Mouse (Mus musculus) embryo, embryonic 11.5 days (tissue): Measurements from ENCODE around the gene Vmp1.

Experiments
- DNase-seq: peaks from one replicate; pipeline ENCODE4 v3.0.0-alpha.2; 2012; ENCODE audit warnings: low read depth, low spot score

Vmp1 gene

GRCm38 (mm10) chr11:86683395-86684125 lies at the start of gene Vmp1, which contains the start of gene Ptrh2:
Gene Vmp1, minus strand, starts transcription at chr11:86683836.
Gene Ptrh2, plus strand, starts transcription at chr11:86683985.
- DNase-seq: peak; percentile 97

- DNase-seq: no peak
Measured at GRCm38 (mm10) chr11:86731443-86731842, 47.8 kb upstream of the Vmp1 start.

DNA sequence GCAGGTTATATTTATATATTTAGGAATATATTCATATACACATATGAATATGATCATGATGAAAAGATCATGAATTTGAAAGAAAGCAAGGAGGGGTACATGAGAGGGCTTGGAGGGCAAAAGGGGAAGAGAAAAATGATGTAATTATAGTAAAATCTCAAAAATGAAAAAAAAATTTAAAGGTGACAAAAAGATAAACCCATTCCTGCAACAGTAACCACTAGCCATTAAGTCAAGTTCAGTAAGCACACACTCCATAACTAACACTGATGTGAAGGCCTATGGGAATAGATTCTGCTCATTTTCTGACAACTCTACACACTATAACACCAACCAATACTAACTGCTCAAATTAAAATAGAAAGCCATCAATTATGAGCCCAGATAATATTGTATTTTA lies 42.0 kb upstream of the Vmp1 start:
- DNase-seq: no peak

- DNase-seq: no peak
Measured at GRCm38 (mm10) chr11:86724982-86725381, 41.3 kb upstream of the Vmp1 start.

- no peak for DNase-seq
Measured at GRCm38 (mm10) chr11:86724004-86724403, 40.4 kb upstream of the Vmp1 start.

DNA sequence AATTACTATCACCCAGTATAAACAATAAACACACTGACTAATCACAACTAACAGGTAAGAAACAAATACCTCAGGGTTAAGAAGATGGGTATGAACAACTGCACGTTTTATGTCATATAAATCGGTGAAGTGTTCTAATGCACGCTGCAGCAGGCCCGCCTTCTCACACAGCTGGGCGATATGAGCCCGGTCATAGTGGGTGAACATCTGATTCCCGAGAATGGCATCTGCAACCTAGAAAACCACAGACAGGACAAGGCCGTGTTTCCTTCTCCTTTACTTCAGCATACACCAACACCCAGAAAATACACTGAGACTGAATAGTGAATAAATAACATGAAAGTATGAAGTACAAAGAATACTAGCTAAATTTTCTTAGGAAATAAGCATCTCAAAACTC lies 35.8 kb upstream of the Vmp1 start:
- no peak for DNase-seq

- no peak for DNase-seq
Measured at GRCm38 (mm10) chr11:86718369-86718768, 34.7 kb upstream of the Vmp1 start.

DNA sequence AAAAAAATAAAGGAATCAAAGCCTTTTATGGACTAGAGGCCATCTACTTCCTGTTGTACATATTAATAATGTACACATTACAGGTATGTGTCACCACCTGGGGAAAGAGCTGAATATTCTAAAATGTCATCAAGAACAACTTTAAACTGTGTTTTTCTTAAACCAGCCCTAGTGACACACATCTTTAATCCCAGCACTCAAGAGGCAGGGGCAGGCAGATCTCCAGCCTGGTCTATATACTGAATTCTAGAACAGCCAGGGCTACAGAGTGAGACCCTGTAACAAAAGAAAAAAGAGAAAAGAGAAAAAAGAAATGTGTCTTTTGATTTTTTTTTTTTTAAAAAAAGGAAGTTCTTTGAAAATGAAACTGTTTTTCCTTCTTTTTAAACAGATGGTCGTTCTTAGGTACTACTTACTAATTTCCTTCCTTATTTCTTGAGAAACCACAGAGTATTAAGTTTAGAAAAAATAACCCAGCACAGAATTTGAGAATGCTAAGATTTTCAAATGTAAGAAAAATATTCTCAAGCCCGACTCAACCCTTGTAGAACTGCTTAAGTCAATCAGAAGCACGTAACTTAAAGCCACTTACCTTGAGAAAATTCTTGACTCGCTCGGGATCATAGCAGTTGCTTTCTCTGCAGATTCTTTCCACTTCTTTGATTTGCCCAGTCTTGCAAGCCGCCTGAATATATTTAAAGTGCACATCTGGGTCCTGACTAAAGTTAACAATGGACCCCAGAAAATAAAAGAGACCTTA lies 33.9 kb upstream of the Vmp1 start:
- DNase-seq: no peak

GRCm38 (mm10) chr11:86714606-86715005 lies 31.0 kb upstream of the Vmp1 start:
- no peak for DNase-seq

GRCm38 (mm10) chr11:86701151-86701550 lies 17.5 kb upstream of the Vmp1 start:
- DNase-seq: no peak

DNA sequence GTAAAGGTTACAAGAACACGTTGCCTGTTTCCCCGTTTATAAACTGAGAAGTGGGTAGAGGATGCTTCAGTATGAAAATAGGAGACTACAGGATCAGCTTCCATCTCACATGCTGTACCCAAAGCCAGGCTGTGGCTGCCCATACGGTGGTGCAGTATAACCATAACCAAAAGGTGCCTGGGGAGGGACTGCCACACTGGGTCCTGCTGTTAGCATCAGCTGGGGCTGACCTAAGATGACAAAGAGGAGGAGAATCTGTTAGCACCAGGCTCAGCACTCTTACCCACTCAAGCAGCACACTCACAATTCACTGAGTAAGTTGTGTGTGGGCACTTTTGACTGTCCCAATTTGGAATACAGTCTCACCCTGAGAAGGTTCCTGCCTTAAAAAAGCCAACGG lies 11.8 kb upstream of the Vmp1 start:
- DNase-seq: no peak

GRCm38 (mm10) chr11:86692546-86692945 lies 8.9 kb upstream of the Vmp1 start:
- no peak for DNase-seq

DNA sequence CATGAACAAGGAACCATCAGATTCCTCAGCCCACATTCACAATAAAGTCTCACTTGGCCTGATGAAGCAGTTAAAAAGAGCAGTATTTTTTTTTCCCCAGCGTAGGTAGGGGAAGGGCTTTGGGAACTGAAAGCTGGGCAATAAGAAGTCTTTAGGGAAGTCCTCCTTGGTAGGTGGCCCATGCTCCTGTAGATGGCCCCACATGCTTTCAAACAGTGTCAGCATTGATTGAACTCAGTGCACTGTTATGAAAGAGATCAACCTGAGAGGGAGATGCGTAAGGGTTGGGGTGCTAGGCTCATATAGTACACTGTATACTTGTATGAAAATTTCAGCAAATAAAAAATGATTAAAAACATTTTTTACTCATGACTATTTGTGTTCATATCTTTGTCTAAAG lies 8.3 kb upstream of the Vmp1 start:
- DNase-seq: no peak

DNA sequence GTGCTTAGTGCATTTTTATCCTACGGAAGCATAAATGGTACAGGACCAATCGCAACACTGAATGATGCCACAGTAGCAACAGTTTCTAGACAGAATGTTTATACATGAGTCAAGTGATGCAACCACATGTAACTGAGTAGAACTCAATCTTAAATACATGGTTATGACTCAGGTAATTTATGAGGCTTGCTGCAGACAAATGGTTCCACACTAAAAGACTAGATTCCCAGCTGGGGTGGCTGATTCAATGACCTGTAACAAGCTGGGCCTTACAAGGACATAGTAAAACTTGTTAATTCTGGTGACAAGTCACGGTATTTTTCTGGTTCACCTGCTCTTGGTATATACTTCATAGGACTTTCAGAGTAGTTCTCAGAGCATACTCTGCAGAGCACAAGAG lies 7.8 kb upstream of the Vmp1 start:
- no peak for DNase-seq

DNA sequence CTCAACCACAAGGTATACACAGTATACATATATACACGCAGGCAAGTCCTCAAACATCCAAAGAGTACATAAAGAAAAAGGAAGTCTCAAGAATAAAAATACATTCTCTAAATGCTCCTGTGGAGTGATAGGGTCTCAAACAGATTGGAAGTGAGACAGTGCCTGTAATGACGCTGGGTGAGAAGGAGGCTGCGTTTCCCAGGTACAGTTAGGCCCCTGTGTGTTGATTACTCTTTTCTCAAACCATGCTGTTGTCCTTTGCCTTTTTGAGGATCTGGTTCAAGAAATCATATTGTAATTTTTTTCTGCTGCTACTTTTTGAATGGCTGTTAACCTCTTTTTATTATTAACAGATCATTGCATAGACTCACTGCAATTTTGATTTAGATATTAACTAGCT lies 6.7 kb upstream of the Vmp1 start:
- DNase-seq: no peak

DNA sequence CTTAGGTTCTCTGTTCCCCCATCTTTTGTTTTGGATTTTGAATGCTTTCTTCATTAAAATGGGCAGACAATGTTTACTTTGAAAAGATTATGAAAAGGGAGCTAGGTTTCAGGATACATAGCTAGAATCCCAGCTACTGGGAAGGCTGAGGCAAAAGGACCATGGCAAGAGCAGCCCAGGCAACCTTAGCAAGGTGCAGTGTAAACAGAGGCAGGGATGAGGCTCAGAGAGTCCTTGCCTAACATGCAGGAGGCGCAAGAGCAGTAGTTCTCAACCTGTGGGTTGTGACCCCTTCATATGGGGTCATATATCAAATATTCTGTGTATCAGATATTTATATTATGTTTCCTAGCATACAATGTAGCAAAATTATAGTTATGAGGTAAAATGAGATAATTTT lies 1.7 kb upstream of the Vmp1 start:
- DNase-seq: no peak

DNA sequence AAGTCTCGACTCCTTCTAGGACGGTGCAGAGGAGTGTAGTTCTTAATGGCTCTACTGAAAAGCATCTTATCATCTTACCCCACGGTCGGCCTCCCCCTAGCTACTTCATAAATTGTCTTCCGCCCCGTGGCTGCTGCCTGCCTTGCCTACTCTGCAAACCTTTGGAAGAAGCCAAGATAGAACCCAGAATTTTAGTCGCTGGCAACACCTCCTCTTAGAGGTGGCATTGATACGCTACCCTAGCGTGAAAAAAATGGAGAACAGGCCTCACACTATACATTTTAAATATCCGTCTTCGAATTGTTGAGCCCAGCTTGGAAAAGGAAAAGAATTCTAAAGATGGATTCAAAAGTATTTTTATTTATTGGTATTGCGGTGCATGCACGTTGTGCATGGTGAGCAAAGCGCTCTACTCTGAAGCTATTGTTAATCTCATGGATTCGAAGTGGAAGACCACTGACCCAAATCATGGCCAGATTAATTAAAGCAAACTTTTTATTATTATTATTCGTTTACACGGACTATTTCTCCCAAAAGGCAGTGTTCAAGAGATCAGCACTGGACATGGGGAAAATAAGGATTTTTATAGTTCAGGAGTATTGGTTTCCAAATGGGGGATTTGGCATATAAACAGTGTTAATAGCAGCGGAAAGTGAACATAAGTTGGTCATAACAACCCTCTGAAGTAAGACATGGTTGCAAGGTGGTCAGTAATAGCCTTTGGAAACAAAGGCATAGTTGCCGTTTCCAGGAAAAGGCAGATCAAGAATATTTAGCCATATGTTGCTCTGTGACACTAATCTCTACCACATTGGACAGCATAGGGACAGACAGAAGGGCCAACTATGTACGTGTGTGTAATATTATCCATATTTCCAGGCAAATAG lies 733 bp upstream of the Vmp1 start:
- no peak for DNase-seq

- DNase-seq: no peak
Measured at GRCm38 (mm10) chr11:86682861-86683260, 775 bp downstream of the Vmp1 start.

DNA sequence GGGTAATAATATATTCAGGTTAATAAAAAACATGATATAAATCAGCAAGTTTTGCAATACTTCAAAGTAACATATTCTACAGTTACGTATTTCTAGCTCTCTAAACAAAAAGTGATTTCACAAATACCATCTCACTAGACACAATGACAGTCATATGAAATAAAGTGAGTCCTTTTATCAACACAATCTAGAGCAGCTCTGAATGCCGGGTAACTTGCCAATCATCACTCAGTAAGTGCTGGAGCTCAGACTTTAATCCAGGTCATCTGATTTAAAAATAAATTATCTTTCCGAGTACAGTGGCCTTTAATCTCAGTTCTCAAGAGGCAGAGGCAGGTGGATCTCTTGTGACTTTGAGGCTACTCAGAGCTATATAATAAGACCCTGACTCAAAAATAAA lies 2.2 kb downstream of the Vmp1 start:
- no peak for DNase-seq

DNA sequence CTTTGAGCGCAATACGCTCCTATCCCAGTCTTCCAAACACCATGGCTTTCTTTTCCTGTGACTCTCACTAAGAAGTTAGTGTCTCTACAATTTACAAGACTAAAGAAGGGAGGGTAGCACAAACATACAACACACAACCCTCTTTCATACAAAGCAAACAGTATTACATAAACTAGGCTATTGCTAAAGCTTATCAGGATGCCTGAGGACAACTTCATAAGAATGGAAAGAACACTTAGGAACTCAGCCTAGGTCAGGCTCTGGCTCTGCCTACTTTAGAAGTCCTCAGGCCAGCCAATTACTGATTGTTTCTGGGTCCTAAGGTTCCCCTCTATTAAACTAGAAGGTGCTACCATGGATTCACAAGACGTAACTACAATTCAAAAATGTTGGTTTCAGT lies 2.9 kb downstream of the Vmp1 start:
- DNase-seq: no peak

DNA sequence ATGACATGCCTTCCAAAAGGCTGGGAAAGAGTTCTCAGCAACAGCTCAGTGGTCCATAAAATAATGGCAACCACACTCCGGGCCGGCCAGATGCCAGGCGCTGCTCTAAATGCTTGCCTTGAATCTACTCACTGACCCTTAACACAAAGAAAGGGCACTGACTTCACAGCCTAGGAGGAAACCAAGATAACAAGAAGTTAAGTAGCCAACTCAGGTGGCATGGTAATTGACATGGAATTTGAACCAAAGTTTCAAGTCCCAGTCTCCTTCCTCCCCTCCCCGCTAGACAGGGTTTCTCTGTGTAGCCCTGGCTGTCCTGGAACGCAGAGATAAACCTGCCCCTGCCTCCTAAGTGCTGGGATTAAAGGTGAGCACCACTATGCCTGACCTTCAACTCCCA lies 4.7 kb downstream of the Vmp1 start:
- DNase-seq: no peak

DNA sequence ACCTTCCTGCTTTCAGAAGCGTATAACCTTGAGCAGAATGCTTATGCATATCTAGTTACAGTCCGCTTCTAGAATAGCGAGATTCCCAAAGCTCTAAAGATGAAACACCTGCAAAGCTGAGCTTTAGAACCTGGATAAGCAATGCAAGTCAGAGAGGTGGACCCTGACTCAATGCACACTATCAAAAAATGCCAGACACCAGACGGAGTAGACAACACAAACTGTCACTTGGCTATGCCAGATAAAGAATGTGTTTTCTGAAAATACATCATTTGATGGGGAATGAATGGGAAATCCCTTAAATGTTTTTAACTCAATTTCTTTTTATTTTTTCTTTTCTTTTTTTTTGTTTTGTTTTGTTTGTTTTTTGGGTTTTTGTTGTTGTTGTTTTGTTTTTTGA lies 8.1 kb downstream of the Vmp1 start:
- no peak for DNase-seq
